Mouse (Mus musculus): ENCODE results near the gene Gm20388.
A peak's percentile ranks its signal among the peaks of the same experiment; 100 is the strongest.
"Not testable (repeated sequence)": the region's sequence is repeated elsewhere in the genome, so short reads cannot be mapped to it uniquely, and the experiment has no call there.

Gene Gm20388

DNA sequence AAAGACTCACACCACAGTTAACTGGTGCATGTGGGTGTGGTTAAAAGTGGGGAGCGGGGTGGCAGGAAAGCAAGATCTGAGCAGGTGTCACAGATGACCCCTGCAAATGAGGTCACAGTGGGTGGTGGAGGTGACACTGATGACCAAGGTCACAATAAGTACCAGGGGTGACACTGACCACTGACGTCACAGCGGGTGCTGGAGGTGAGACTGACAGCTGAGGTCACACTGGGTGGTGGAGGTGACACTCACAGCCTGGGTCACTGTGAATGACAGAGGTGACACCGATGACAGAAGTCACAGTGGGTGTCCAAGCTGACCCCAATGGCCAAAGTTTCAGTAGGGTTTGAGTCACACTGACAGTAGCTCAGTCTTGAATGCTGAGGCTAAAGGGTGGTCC is 876.1 kb downstream of the Gm20388 start:
- no peak for DNase-seq (ENCODE audit: low spot score)

DNA sequence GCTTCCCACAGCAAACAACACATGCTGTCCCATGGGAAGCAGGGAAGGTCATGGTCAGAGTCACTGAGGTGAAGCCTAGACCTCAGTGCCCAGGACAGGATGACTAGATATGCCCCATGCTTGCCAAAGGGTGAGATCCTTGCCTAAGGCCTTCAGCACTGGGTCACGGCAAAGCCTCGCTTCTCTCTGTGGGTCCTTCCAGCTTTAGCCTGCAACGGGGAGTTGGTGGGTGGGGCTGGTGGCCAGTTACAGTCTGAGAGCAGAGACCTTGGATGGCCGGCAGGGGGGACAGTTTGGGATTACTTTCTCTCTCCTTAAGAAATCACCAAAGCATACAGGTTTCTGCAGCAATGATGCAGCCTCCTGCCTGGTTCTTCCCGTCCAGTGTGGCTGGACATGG is 877.0 kb downstream of the Gm20388 start:
- no peak for DNase-seq (ENCODE audit: low spot score)

DNA sequence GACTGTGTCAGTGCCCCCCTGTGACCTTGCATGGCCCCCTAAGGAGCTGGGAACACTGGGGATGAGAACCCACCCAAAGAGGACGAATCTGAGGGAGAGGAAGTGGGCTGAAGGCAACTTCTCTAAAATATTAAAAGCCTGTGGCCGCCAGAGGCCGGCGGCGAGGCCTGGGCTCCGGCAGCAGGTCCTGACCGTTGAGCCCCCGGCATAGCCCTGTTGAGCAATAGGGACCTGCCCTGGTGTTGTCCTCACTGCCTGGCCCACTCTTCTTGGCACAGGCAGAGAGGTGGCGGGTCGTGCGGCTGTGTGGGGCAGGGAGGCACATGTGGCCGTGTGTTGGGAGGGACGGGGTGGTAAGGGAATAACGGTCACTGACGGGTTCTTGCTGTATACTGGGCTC is 882.1 kb downstream of the Gm20388 start:
- no peak for DNase-seq (ENCODE audit: low spot score)

GRCm38 (mm10) chr8:120795944-120796635 is 885.4 kb downstream of the Gm20388 start:
- peak; percentile 85 for DNase-seq (ENCODE audit: low spot score)

- DNase-seq (ENCODE audit: low spot score), result no peak
These were observed 886.5 kb downstream of the Gm20388 start for GRCm38 (mm10) chr8:120797019-120797727.

DNA sequence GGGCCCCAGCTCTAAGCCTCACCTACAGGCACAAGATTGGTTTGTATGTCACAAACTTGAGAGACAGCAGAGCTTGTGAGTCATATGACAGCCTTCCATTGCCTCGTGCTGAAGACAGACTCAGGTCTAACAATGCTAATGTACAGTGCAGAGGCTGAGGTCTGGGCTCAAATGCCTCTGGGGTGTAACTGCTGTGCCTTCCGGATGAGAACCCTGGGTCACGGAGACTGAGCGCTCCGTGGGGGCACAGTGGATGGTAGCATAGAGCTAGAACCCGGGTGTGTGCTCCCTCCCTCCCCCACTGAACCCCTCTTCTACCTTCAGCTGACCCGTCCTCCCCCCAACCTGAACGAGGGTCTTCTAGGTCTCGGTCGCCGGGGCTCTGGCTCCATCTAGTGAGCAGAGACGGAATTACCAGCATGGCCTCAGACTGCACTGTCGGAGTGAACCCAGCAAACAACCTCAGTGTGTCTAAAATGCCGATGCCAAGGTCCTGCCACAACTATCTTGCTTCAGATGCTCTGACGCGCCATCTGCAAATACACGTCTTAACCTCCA is 889.7 kb downstream of the Gm20388 start:
- DNase-seq (ENCODE audit: low spot score), result peak; percentile 55

GRCm38 (mm10) chr8:120803661-120804375 is 893.2 kb downstream of the Gm20388 start:
- not testable (repeated sequence) for DNase-seq (ENCODE audit: low spot score)

- no peak for DNase-seq (ENCODE audit: low spot score)
These were observed 894.1 kb downstream of the Gm20388 start for GRCm38 (mm10) chr8:120804741-120805140.

- no peak for DNase-seq (ENCODE audit: low spot score)
These were observed 896.2 kb downstream of the Gm20388 start for GRCm38 (mm10) chr8:120806780-120807264.

- no peak for DNase-seq (ENCODE audit: low spot score)
These were observed 897.1 kb downstream of the Gm20388 start for GRCm38 (mm10) chr8:120807719-120808118.

DNA sequence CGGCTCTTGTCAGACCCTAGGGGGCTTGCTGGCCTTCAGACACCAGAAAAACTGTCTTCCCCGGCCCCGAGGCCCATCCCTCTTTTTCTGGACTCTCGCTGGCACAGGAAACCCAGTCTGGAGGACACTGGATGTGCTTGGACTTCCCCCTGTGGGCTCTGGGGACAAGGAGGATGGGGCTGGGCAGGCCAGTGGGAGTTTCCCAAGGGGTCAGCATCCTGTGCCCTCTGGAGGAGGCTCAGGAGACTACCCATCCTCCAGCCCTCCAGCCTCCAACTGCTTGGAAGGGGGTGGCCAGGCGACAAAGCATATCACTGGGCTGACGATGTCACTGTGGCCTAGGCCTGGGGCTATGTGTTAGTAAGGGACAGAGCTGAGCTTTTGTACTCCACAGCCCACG is 898.4 kb downstream of the Gm20388 start:
- no peak for DNase-seq (ENCODE audit: low spot score)

GRCm38 (mm10) chr8:120811953-120812352 is 901.3 kb downstream of the Gm20388 start:
- DNase-seq (ENCODE audit: low spot score), result no peak

DNA sequence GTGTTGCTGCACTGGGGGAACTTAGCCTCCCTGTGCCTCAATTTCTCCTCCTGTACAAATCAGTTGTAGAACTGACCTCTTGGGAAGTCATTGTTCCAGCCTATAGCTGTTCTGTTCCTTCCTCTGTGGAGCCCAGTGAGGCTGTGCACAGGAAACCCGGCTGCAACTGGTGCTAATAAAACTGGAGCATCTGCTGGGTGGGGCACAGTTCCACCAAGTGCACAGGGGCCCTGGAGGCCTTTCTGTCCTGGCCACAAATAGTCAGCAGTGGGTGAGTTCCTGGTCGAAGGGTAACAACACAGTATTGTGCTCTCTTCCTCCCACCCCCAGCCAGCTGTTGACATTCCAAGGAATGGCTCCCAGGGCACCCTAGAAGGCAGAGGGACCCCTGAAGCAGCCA is 902.4 kb downstream of the Gm20388 start:
- no peak for DNase-seq (ENCODE audit: low spot score)

- DNase-seq (ENCODE audit: low spot score), result no peak
These were observed 903.2 kb downstream of the Gm20388 start for GRCm38 (mm10) chr8:120813839-120814238.

GRCm38 (mm10) chr8:120816371-120816770 is 905.7 kb downstream of the Gm20388 start:
- no peak for DNase-seq (ENCODE audit: low spot score)

DNA sequence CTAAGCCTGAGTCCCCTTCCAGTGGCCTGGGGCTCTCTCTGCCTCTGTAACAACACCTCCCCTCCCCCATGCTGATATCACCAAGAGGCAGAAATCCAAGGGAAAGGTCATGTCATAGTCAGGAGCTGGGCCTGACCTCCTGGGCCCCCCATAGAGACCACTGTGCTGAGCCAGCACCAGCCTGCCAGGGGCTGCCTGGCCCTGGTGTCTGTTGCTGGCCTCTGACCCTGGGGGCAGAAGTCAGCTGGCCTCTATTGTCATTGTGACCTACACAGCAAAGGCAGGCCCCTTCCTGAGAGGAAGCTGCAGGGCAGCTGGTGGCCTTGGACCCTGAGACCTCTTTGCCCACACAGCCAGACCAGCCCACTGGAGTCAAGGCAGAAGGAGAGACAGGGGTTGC is 909.3 kb downstream of the Gm20388 start:
- DNase-seq (ENCODE audit: low spot score), result no peak

GRCm38 (mm10) chr8:120821399-120822170 is 910.9 kb downstream of the Gm20388 start:
- peak; percentile 53 for DNase-seq (ENCODE audit: low spot score)

GRCm38 (mm10) chr8:120823331-120823730 is 912.7 kb downstream of the Gm20388 start:
- no peak for DNase-seq (ENCODE audit: low spot score)

GRCm38 (mm10) chr8:120823887-120824286 is 913.2 kb downstream of the Gm20388 start:
- DNase-seq (ENCODE audit: low spot score), result no peak

DNA sequence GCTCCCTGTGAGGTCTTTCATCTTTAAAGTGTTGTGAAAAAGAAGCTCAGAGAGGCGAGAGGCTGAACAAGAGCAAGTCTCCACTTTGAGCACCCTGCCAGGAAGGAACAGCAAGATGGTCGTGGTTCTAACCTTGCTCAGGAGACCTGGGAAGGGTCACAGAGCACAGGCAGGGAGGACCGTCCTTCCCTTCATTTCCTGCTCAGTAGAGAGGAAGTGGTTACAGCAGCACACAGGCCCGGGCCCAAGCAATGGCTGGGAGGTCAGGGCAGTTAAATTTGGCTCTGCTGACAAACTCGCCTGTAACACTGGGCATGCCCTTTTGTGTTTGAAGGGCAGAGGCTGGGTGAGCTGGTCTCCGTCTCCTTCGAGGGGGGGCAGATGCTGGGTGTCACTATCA is 914.0 kb downstream of the Gm20388 start:
- DNase-seq (ENCODE audit: low spot score), result no peak

GRCm38 (mm10) chr8:120828279-120828678 is 917.6 kb downstream of the Gm20388 start:
- peak; percentile 35 for DNase-seq (ENCODE audit: low spot score)

GRCm38 (mm10) chr8:120830661-120831060 is 920.0 kb downstream of the Gm20388 start:
- DNase-seq (ENCODE audit: low spot score), result no peak

Data from ovary, postnatal 14 days (tissue).